Mouse (Mus musculus) hindlimb bud, embryonic 11.5 days (tissue): ENCODE data around the gene Bri3.

Experiments
- DNase-seq: peaks from one replicate; pipeline ENCODE4 v3.0.0-alpha.2; 2012; ENCODE audit warnings: low read depth, low spot score; ENCODE audit errors: extremely low spot score

Gene Bri3

GRCm38 (mm10) chr5:144243901-144244487 is at the start of gene Bri3:
Gene Bri3, plus strand, starts transcription at chr5:144244437.
- DNase-seq, result no peak

GRCm38 (mm10) chr5:144195567-144195966 is 48.7 kb upstream of the Bri3 start:
- no peak for DNase-seq

GRCm38 (mm10) chr5:144200616-144201015 is 43.6 kb upstream of the Bri3 start:
- DNase-seq, result no peak

- no peak for DNase-seq
Measured at GRCm38 (mm10) chr5:144202430-144202829, 41.8 kb upstream of the Bri3 start.

- DNase-seq, result no peak
Measured at GRCm38 (mm10) chr5:144203398-144203959, 40.8 kb upstream of the Bri3 start.

GRCm38 (mm10) chr5:144204303-144204702 is 39.9 kb upstream of the Bri3 start:
- DNase-seq, result no peak

GRCm38 (mm10) chr5:144204911-144205310 is 39.3 kb upstream of the Bri3 start:
- DNase-seq, result no peak

GRCm38 (mm10) chr5:144206069-144206468 is 38.2 kb upstream of the Bri3 start:
- no peak for DNase-seq

- DNase-seq, result no peak
Measured at GRCm38 (mm10) chr5:144207478-144207877, 36.8 kb upstream of the Bri3 start.

- DNase-seq, result no peak
Measured at GRCm38 (mm10) chr5:144214453-144214852, 29.8 kb upstream of the Bri3 start.

GRCm38 (mm10) chr5:144215992-144216391 is 28.2 kb upstream of the Bri3 start:
- DNase-seq, result no peak

- DNase-seq, result no peak
Measured at GRCm38 (mm10) chr5:144218061-144218460, 26.2 kb upstream of the Bri3 start.

GRCm38 (mm10) chr5:144219306-144219705 is 24.9 kb upstream of the Bri3 start:
- DNase-seq, result no peak

- no peak for DNase-seq
Measured at GRCm38 (mm10) chr5:144219936-144220335, 24.3 kb upstream of the Bri3 start.

- DNase-seq, result no peak
Measured at GRCm38 (mm10) chr5:144221305-144221704, 22.9 kb upstream of the Bri3 start.

GRCm38 (mm10) chr5:144222811-144223502 is 21.3 kb upstream of the Bri3 start:
- no peak for DNase-seq

GRCm38 (mm10) chr5:144223503-144223862 is 20.8 kb upstream of the Bri3 start, which contains the start of gene Tecpr1:
Gene Tecpr1, minus strand, starts transcription at chr5:144223615.
- DNase-seq, result peak; percentile 76

GRCm38 (mm10) chr5:144223899-144224816 is 20.1 kb upstream of the Bri3 start:
- no peak for DNase-seq

GRCm38 (mm10) chr5:144226220-144226619 is 18.0 kb upstream of the Bri3 start:
- DNase-seq, result no peak

GRCm38 (mm10) chr5:144230216-144230615 is 14.0 kb upstream of the Bri3 start:
- no peak for DNase-seq

- no peak for DNase-seq
Measured at GRCm38 (mm10) chr5:144231410-144231809, 12.8 kb upstream of the Bri3 start.
